Mouse (Mus musculus) hindbrain, embryonic 10.5 days (tissue): ENCODE data around the gene Gm20449. TPM values are rescaled to one million over a fixed set of nuclear protein-coding genes. Genes with fewer than 3 reads are reported as not detected.
"Not testable (repeated sequence)": the region's sequence is repeated elsewhere in the genome, so short reads cannot be mapped to it uniquely, and the experiment has no call there.

Experiments
- DNase-seq: peaks from one replicate; pipeline ENCODE4 v3.0.0-alpha.2; 2017; ENCODE audit warnings: low spot score
- H3K27ac ChIP-seq: fragments of 300-500 bp; sonication (generic); 2 replicates; pipeline ENCODE4 v1.5.1; 2016; ENCODE audit warnings: mild to moderate bottlenecking, moderate library complexity
- H3K27me3 ChIP-seq: fragments of 300-500 bp; sonication (generic); 2 replicates; pipeline ENCODE4 v1.6.1; 2016; ENCODE audit warnings: mild to moderate bottlenecking; ENCODE audit not compliant: poor library complexity, insufficient read depth, severe bottlenecking
- H3K36me3 ChIP-seq: fragments of 300-500 bp; sonication (generic); 2 replicates; pipeline ENCODE4 v1.6.1; 2016; ENCODE audit warnings: mild to moderate bottlenecking, moderate library complexity
- H3K4me1 ChIP-seq: fragments of 300-500 bp; sonication (generic); replicated peaks from 2 replicates; pipeline ENCODE4 v1.6.1; 2016; ENCODE audit warnings: mild to moderate bottlenecking
- H3K4me3 ChIP-seq: fragments of 300-500 bp; sonication (generic); 2 replicates; pipeline ENCODE4 v1.5.1; 2016; ENCODE audit warnings: mild to moderate bottlenecking, moderate library complexity
- H3K9me3 ChIP-seq: fragments of 300-500 bp; sonication (generic); 2 replicates; pipeline ENCODE4 v1.6.1; 2016; ENCODE audit warnings: mild to moderate bottlenecking, moderate library complexity
- WGBS: fragments of 180-500 bp; shearing (Covaris S2); methylation state at CpG from one replicate; pipeline ENCODE4 v1.1.7; 2016; 5-methylcytosine and 5-hydroxymethylcytosine counted together
- polyA plus RNA-seq: library from polyadenylated mRNA; unstranded; fragments of >200 nt; fragmentation: Nextera tagmentation; extraction: Ambion mirVana; gene quantifications from 2 replicates; pipeline ENCODE4 v1.2.1, GENCODE M21; 2016

Gene Gm20449
- 0.05 TPM in 1 of 2 replicates, not detected in the other for polyA plus RNA-seq

DNA sequence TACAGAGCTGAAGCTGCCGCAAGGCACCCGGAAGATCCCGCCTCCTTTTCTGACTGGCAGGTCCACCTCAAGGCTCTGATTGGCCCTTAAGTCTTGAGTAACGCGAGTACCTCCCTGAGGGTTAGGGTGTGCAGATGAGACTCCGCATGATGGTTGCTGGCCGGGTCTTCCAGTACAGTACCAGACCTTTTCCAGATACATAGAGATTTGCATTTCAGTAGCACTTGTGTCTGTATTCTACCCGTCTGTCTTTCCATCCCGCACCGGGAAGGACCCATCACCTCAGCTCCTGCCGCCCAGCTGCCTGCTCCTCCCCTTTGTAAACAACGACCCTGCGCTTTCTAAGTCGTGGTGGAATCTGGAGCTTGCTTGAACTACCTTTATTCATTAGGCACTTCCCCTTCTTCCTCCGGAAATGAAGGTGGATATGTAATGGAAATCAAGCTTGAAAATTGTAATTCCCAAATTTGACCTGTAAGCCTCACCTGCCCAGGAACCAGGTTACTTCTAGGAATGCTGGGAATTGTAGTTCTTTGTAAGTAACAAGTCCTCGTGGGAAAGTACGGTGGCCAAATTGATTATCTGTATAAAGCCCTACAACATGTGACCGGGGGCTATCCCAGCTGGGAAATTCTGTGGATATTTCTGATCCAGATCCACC lies at the start of gene Gm20449, which contains the start of gene AW146154:
Gene Gm20449 (minus strand): TSS at position 29 of the 661 bp plus-strand sequence.
Gene AW146154 (minus strand): TSS at position 502 of the 661 bp plus-strand sequence.
- Histone ChIP-seq H3K27me3 (no peaks in the 10 kb centered on the region), H3K9me3 (peaks cover 25% of the 10 kb centered on the region), H3K27ac (peak within 1 kb of the TSS; percentile 83), H3K36me3 (peaks cover 14% of the 10 kb centered on the region), H3K4me1 (no peaks in the 10 kb centered on the region), H3K4me3 (peak within 1 kb of the TSS; percentile 63)
- under 1% methylated on average over 18 of the region's 18 CpGs for WGBS
- peak; percentile 85 for DNase-seq

GRCm38 (mm10) chr7:41512672-41513071 lies 13.5 kb upstream of the Gm20449 start:
- H3K36me3 ChIP-seq = no peaks in the 10 kb centered on the region
- no peak overlapping the region for H3K27ac ChIP-seq
- WGBS = 89% methylated on average over 3 of the region's 3 CpGs
- H3K9me3 ChIP-seq = peaks cover 15% of the 10 kb centered on the region
- no peak overlapping the region for H3K4me3 ChIP-seq
- no peaks in the 10 kb centered on the region for H3K27me3 ChIP-seq
- H3K4me1 ChIP-seq = no peaks in the 10 kb centered on the region
- DNase-seq = no peak

DNA sequence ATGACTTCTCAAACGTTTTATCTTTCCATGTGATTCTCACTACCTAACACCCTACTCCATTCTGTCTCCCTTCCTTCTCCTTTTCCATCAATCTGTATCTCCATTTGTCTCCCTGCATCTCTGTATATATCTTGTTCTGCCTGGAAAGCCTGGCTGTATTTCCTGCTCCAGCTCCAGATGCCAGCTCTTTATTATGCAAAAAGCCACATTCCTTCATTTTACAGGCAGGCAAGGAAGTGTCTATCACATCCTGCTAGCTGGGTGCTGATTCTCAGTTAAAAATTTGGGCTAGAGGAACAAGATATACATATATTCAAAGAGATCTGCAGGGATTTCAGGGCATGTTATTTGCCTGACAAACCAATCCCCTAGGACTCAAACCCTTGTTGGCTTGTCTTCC lies 13.0 kb upstream of the Gm20449 start:
- Histone ChIP-seq H3K36me3 (no peaks in the 10 kb centered on the region), H3K9me3 (peaks cover 15% of the 10 kb centered on the region), H3K27ac (no peak overlapping the region), H3K27me3 (no peaks in the 10 kb centered on the region), H3K4me1 (no peaks in the 10 kb centered on the region), H3K4me3 (no peak overlapping the region)
- WGBS = 34% methylated on average over 1 of the region's 1 CpGs
- no peak for DNase-seq

GRCm38 (mm10) chr7:41502402-41502801 lies 3.2 kb upstream of the Gm20449 start:
- H3K9me3 ChIP-seq = peaks cover 20% of the 10 kb centered on the region; the same call in 1 of the 2 replicates
- no peaks in the 10 kb centered on the region for H3K4me1 ChIP-seq
- H3K4me3 ChIP-seq = no peak overlapping the region
- no peaks in the 10 kb centered on the region for H3K36me3 ChIP-seq
- H3K27me3 ChIP-seq = no peaks in the 10 kb centered on the region
- DNase-seq = no peak
- 47% methylated on average over 1 of the region's 1 CpGs for WGBS
- H3K27ac ChIP-seq = no peak overlapping the region

GRCm38 (mm10) chr7:41500151-41500934 lies 1.1 kb upstream of the Gm20449 start:
- Histone ChIP-seq H3K4me1 (no peaks in the 10 kb centered on the region), H3K36me3 (peaks cover 5% of the 10 kb centered on the region), H3K27ac (no peak overlapping the region), H3K27me3 (no peaks in the 10 kb centered on the region), H3K9me3 (peaks cover 17% of the 10 kb centered on the region; the same call in 1 of the 2 replicates), H3K4me3 (peak overlapping the region; percentile 63)
- peak; percentile 30 for DNase-seq
- WGBS = 21% methylated on average over 22 of the region's 22 CpGs

GRCm38 (mm10) chr7:41499018-41499388 lies 214 bp downstream of the Gm20449 start:
- not testable (repeated sequence) for DNase-seq, H3K4me1 ChIP-seq, H3K27me3 ChIP-seq
- H3K36me3 ChIP-seq = peaks cover 18% of the 10 kb centered on the region
- peak overlapping the region; percentile 63 for H3K4me3 ChIP-seq
- WGBS = under 1% methylated on average over 6 of the region's 6 CpGs
- H3K27ac ChIP-seq = peak overlapping the region; percentile 83
- H3K9me3 ChIP-seq = peaks cover 31% of the 10 kb centered on the region

GRCm38 (mm10) chr7:41498464-41498863 lies 753 bp downstream of the Gm20449 start:
- H3K27ac ChIP-seq, H3K4me1 ChIP-seq, DNase-seq, H3K27me3 ChIP-seq: not testable (repeated sequence)
- Histone ChIP-seq H3K4me3 (peak overlapping the region; percentile 63), H3K36me3 (peaks cover 18% of the 10 kb centered on the region), H3K9me3 (peaks cover 36% of the 10 kb centered on the region)
- WGBS = 79% methylated on average over 4 of the region's 4 CpGs

- peaks cover 18% of the 10 kb centered on the region for H3K36me3 ChIP-seq
- H3K4me1 ChIP-seq = no peaks in the 10 kb centered on the region
- no peak overlapping the region for H3K4me3 ChIP-seq
- H3K9me3 ChIP-seq = peaks cover 40% of the 10 kb centered on the region
- H3K27me3 ChIP-seq = no peaks in the 10 kb centered on the region
- DNase-seq = no peak
- whole genome bisulfite sequencing = 98% methylated on average over 2 of the region's 2 CpGs
- no peak overlapping the region for H3K27ac ChIP-seq
Measured at GRCm38 (mm10) chr7:41497871-41498270, 1.3 kb downstream of the Gm20449 start.

- Histone ChIP-seq H3K4me1 (no peaks in the 10 kb centered on the region), H3K27ac (0 out of 2 replicates have a peak overlapping the region, but pooled peaks have one; percentile 56), H3K36me3 (no peaks in the 10 kb centered on the region), H3K9me3 (peaks cover 14% of the 10 kb centered on the region), H3K27me3 (no peaks in the 10 kb centered on the region), H3K4me3 (peak overlapping the region; percentile 32)
- peak; percentile 24 for DNase-seq
- WGBS = 11% methylated on average over 10 of the region's 10 CpGs
Measured at GRCm38 (mm10) chr7:41451864-41452263, 47.4 kb downstream of the Gm20449 start.

- 77% methylated on average over 1 of the region's 1 CpGs for WGBS
- not testable (repeated sequence) for H3K9me3 ChIP-seq, H3K27ac ChIP-seq, DNase-seq, H3K36me3 ChIP-seq, H3K27me3 ChIP-seq, H3K4me3 ChIP-seq, H3K4me1 ChIP-seq
Measured at GRCm38 (mm10) chr7:41448596-41448995, 50.6 kb downstream of the Gm20449 start, which contains the start of gene Vmn2r57. Vmn2r57 (minus strand) TSS chr7:41448696.

- H3K4me1 ChIP-seq = no peaks in the 10 kb centered on the region
- 72% methylated on average over 4 of the region's 4 CpGs for WGBS
- no peak for DNase-seq
- H3K4me3 ChIP-seq = peak overlapping the region; percentile 63
- H3K36me3 ChIP-seq = 0 out of 2 replicates have a peak, but pooled peaks cover 5% of the 10 kb centered on the region
- no peak overlapping the region for H3K27ac ChIP-seq
- no peaks in the 10 kb centered on the region for H3K9me3 ChIP-seq
- no peaks in the 10 kb centered on the region for H3K27me3 ChIP-seq
Measured at GRCm38 (mm10) chr7:41394130-41394529, 105.1 kb downstream of the Gm20449 start.

GRCm38 (mm10) chr7:41393048-41393971 lies 105.9 kb downstream of the Gm20449 start, which contains the start of gene AI987944:
AI987944 (minus strand) TSS chr7:41393379.
- Histone ChIP-seq H3K27me3 (no peaks in the 10 kb centered on the region), H3K4me3 (peak within 1 kb of the TSS; percentile 63), H3K9me3 (no peaks in the 10 kb centered on the region), H3K27ac (peak within 1 kb of the TSS; percentile 88), H3K36me3 (0 out of 2 replicates have a peak, but pooled peaks cover 9% of the 10 kb centered on the region), H3K4me1 (no peaks in the 10 kb centered on the region)
- peak; percentile 84 for DNase-seq
- WGBS = under 1% methylated on average over 25 of the region's 25 CpGs
